Mouse (Mus musculus) gastrocnemius, adult 18-20 months (tissue): ENCODE measurements around the gene Adgre1. TPM values are rescaled to one million over a fixed set of nuclear protein-coding genes. Genes with fewer than 3 reads are reported as not detected.

Experiments
- total RNA-seq, 2 experiments: library from RNA; stranded (reverse); gene quantifications; 2 replicates each; pipeline ENCODE4 v1.2.3; 2021

The Adgre1 gene
- total RNA-seq, 2 experiments from 2014 or later, result 1.2 to 2.1 TPM

Other genes with a start within 250 kb of the Adgre1 start
- not detected for gene Cd70, start 208.9 kb upstream of the Adgre1 start, total RNA-seq
- not detected for gene Tnfsf14, start 164.5 kb upstream of the Adgre1 start, total RNA-seq
- 10 to 100 TPM; 23.2 to 26.2 TPM for gene C3, start 130.6 kb upstream of the Adgre1 start, total RNA-seq
- gene Gpr108, start 110.2 kb upstream of the Adgre1 start, total RNA-seq, result 10 to 100 TPM; 22.6 to 25.4 TPM
- 100 to 1,000 TPM; 142 to 174 TPM for gene Trip10, start 109.2 kb upstream of the Adgre1 start, total RNA-seq
- gene Vav1, start 79.6 kb upstream of the Adgre1 start, total RNA-seq, result under 1 TPM; 0.32 to 0.71 TPM
- gene Vmn2r120, start 186.8 kb downstream of the Adgre1 start, total RNA-seq, result not detected